In the genomic region with DNA sequence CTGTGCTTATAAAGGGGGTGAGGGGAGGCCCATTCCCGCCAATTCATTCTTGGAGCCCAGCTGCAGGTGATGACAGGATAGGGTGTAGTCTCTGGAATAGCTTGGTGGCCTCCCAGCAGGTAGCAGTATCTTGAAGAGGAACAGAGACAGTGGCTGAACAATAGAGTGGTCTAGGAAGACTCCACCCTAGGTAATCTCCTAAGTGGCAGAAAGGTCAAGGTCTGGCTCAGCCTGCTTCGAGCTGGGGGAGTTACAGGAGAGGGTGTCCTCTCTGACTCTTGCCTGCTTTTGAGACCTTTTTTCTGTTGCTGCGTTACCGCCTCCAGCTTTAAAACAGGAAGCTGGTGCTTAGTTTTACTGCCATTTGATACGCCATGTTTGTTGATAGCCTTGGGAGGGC, we compare ENCODE assay signal across 22 mouse cellular contexts.
DNase-seq lines count a peak whose midpoint lies in the region; TF ChIP-seq lines count a peak whose summit lies in the region.
"Had no signal": no experiment of that assay in that cellular context is flagged by ENCODE, and none has a peak within 500 bp of the region (broad histone marks: within the 10 kb centered on the region; RNA-seq: fewer than 3 reads in every experiment).

No protein-coding gene starts in this region.

- no peak overlapping the region for H3K27ac ChIP-seq in ES-E14 (ENCODE audit: insufficient read depth, low read depth, low read length, poor library complexity, severe bottlenecking)
- H3K27ac ChIP-seq in midbrain, embryonic 10.5 days (replicated peaks): no peak overlapping the region
- H3K27ac ChIP-seq: embryonic facial prominence, embryonic 13.5 days; embryonic facial prominence, embryonic 15.5 days; forebrain, embryonic 10.5 days; forebrain, embryonic 12.5 days had no signal

- in situ Hi-C loops in ES-E14 (cut with MboI; ENCODE audit: low sequenced_read_pairs in 2 of 2, unreplicated experiment in 2 of 2): no loop called here

- no peak overlapping the region for H3K4me3 ChIP-seq in ES-E14 (ENCODE audit: insufficient read depth in 1 of 2, low read depth in 1 of 2, low read length in 2 of 2, poor library complexity in 1 of 2, severe bottlenecking in 1 of 2)
- H3K4me3 ChIP-seq in midbrain, embryonic 10.5 days: no peak overlapping the region
- H3K4me3 ChIP-seq: embryonic facial prominence, embryonic 13.5 days; embryonic facial prominence, embryonic 15.5 days; erythroblast, embryonic 14.5 days; forebrain, embryonic 10.5 days; forebrain, embryonic 12.5 days had no signal

- no peaks in the 10 kb centered on the region for H3K36me3 ChIP-seq in ES-E14 (ENCODE audit: control insufficient read depth, insufficient read depth, low read length, poor library complexity, severe bottlenecking)
- H3K36me3 ChIP-seq in midbrain, embryonic 10.5 days: no peaks in the 10 kb centered on the region
- H3K36me3 ChIP-seq: embryonic facial prominence, embryonic 13.5 days; embryonic facial prominence, embryonic 15.5 days; forebrain, embryonic 10.5 days; forebrain, embryonic 12.5 days had no signal

- no peaks in the 10 kb centered on the region for H3K9me3 ChIP-seq in ES-E14 (ENCODE audit: control insufficient read depth, insufficient read depth, low read depth, low read length)
- no peaks in the 10 kb centered on the region for H3K9me3 ChIP-seq in midbrain, embryonic 10.5 days (replicated peaks)
- H3K9me3 ChIP-seq: embryonic facial prominence, embryonic 13.5 days; embryonic facial prominence, embryonic 15.5 days; forebrain, embryonic 10.5 days; forebrain, embryonic 12.5 days had no signal

- H3K9ac ChIP-seq in ES-E14 (ENCODE audit: insufficient read depth, low read depth, low read length, poor library complexity, severe bottlenecking): no peak overlapping the region
- H3K9ac ChIP-seq: embryonic facial prominence, embryonic 13.5 days; embryonic facial prominence, embryonic 15.5 days; forebrain, embryonic 12.5 days had no signal

- WGBS in midbrain, embryonic 10.5 days: 73% methylated on average over 5 of the region's 5 CpGs

- H3K4me1 ChIP-seq in ES-E14 (ENCODE audit: control insufficient read depth in 2 of 2, insufficient read depth in 2 of 2, low read length in 2 of 2, poor library complexity in 1 of 2): 0 out of 4 replicates have a peak, but pooled peaks cover 0 to 2% of the 10 kb centered on the region in 2 experiments
- H3K4me1 ChIP-seq in midbrain, embryonic 10.5 days: 0 out of 2 replicates have a peak, but pooled peaks cover 3% of the 10 kb centered on the region
- H3K4me1 ChIP-seq: embryonic facial prominence, embryonic 13.5 days; embryonic facial prominence, embryonic 15.5 days; forebrain, embryonic 10.5 days; forebrain, embryonic 12.5 days had no signal

- peak; percentile 71 for DNase-seq in heart, adult 11 months
- no peak for DNase-seq in heart, adult 8-10 months (ENCODE audit: low spot score)
- DNase-seq in ES-E14 (ENCODE audit: low read depth, low spot score) (peak; percentile 35), WW6 (ENCODE audit: low read depth, low spot score) (peak; percentile 54)
- no peak for DNase-seq in midbrain, embryonic 10.5 days (ENCODE audit: low spot score)
- no peak for DNase-seq in ovary, postnatal 14 days (ENCODE audit: low spot score)
- no peak for DNase-seq in kidney, adult 9 months
- DNase-seq: adrenal gland, adult 8-10 months; adrenal gland, postnatal 14 days; adrenal gland, postnatal 36 days; B cell, adult 2 months; cerebellum, adult 11-12 months; cerebellum, adult 2 months; cerebellum, adult 9-10 months; cerebellum, postnatal 10 days; cerebellum, postnatal 25 days had no signal

- no peaks in the 10 kb centered on the region for H3K27me3 ChIP-seq in midbrain, embryonic 10.5 days (ENCODE audit: low read depth, poor library complexity, severe bottlenecking)
- H3K27me3 ChIP-seq: CH12.LX; embryonic facial prominence, embryonic 13.5 days; embryonic facial prominence, embryonic 15.5 days; forebrain, embryonic 12.5 days had no signal

TF ChIP-seq in ES-E14, 5 proteins besides CTCF, POLR2A, EP300 and RAD21:
- TF ChIP-seq ZNF384 (IDR thresholded peaks at IDR 0.05; ENCODE audit: low read depth, low read length) (no peak), HCFC1 (IDR thresholded peaks at IDR 0.05; ENCODE audit: borderline replicate concordance, insufficient read depth, low read length) (no peak), MAFK (IDR thresholded peaks at IDR 0.05; ENCODE audit: insufficient read depth, low read depth, low read length) (no peak), CHD2 (IDR thresholded peaks at IDR 0.05; ENCODE audit: low read depth, low read length) (no peak), ZC3H11A (IDR thresholded peaks at IDR 0.05; ENCODE audit: borderline replicate concordance, low read depth, low read length) (no peak)

Comparison
In these comparisons a context has a peak if more than half of its experiments do, and no peak if none do; other contexts are left out.
1. DNase-seq: peak in heart, adult 11 months (single experiment), ES-E14 (single experiment) and WW6 (single experiment); none in heart, adult 8-10 months (single experiment), midbrain, embryonic 10.5 days (single experiment), ovary, postnatal 14 days (single experiment) and kidney, adult 9 months (single experiment).